Mouse (Mus musculus): Measurements from ENCODE around the gene Klc1. TPM values are rescaled to one million over a fixed set of nuclear protein-coding genes. Genes with fewer than 3 reads are reported as not detected.

Klc1 gene
- polyA plus RNA-seq, 1 experiment from 2014 or later, result 137 TPM

- no peaks in the 10 kb centered on the region for H3K9me3 ChIP-seq
- H3K36me3 ChIP-seq (replicated peaks), result peaks cover 100% of the 10 kb centered on the region
- H3K27me3 ChIP-seq (ENCODE audit: poor library complexity, severe bottlenecking), result no peaks in the 10 kb centered on the region
- no peak for DNase-seq (ENCODE audit: extremely low spot score, low spot score)
- no peak overlapping the region for H3K27ac ChIP-seq
- no peak overlapping the region for H3K4me3 ChIP-seq
- 94% methylated on average over 7 of the region's 7 CpGs for WGBS
- H3K4me1 ChIP-seq, result no peaks in the 10 kb centered on the region
Observed at GRCm38 (mm10) chr12:111790631-111791030, 32.0 kb downstream of the Klc1 start.

- DNase-seq (ENCODE audit: extremely low spot score, low spot score), result no peak
- 94% methylated on average over 13 of the region's 13 CpGs for WGBS
- H3K4me3 ChIP-seq, result no peak overlapping the region
- no peaks in the 10 kb centered on the region for H3K4me1 ChIP-seq
- H3K36me3 ChIP-seq (replicated peaks), result peaks cover 100% of the 10 kb centered on the region
- no peaks in the 10 kb centered on the region for H3K9me3 ChIP-seq
- no peaks in the 10 kb centered on the region for H3K27me3 ChIP-seq (ENCODE audit: poor library complexity, severe bottlenecking)
- H3K27ac ChIP-seq, result no peak overlapping the region
Observed at GRCm38 (mm10) chr12:111791474-111792104, 32.9 kb downstream of the Klc1 start.

- Histone ChIP-seq H3K27me3 (ENCODE audit: poor library complexity, severe bottlenecking) (no peaks in the 10 kb centered on the region), H3K36me3 (replicated peaks) (peaks cover 99% of the 10 kb centered on the region), H3K27ac (no peak overlapping the region), H3K4me3 (no peak overlapping the region), H3K4me1 (no peaks in the 10 kb centered on the region), H3K9me3 (no peaks in the 10 kb centered on the region)
- no peak for DNase-seq (ENCODE audit: extremely low spot score, low spot score)
- 89% methylated on average over 22 of the region's 22 CpGs for WGBS
Observed at GRCm38 (mm10) chr12:111794102-111794501, 35.5 kb downstream of the Klc1 start.

- Histone ChIP-seq H3K4me3 (no peak overlapping the region), H3K4me1 (no peaks in the 10 kb centered on the region), H3K27me3 (ENCODE audit: poor library complexity, severe bottlenecking) (no peaks in the 10 kb centered on the region), H3K27ac (no peak overlapping the region), H3K9me3 (no peaks in the 10 kb centered on the region), H3K36me3 (replicated peaks) (peaks cover 98% of the 10 kb centered on the region)
- DNase-seq (ENCODE audit: extremely low spot score, low spot score), result no peak
- 92% methylated on average over 18 of the region's 18 CpGs for WGBS
Observed at GRCm38 (mm10) chr12:111794526-111795179, 36.0 kb downstream of the Klc1 start.

GRCm38 (mm10) chr12:111795180-111795895 is 36.7 kb downstream of the Klc1 start:
- H3K9me3 ChIP-seq, result no peaks in the 10 kb centered on the region
- H3K4me3 ChIP-seq, result no peak overlapping the region
- H3K27ac ChIP-seq, result no peak overlapping the region
- no peaks in the 10 kb centered on the region for H3K27me3 ChIP-seq (ENCODE audit: poor library complexity, severe bottlenecking)
- H3K36me3 ChIP-seq (replicated peaks), result peaks cover 96% of the 10 kb centered on the region
- DNase-seq (ENCODE audit: extremely low spot score, low spot score), result no peak
- H3K4me1 ChIP-seq, result no peaks in the 10 kb centered on the region
- 93% methylated on average over 28 of the region's 28 CpGs for WGBS

- WGBS, result 92% methylated on average over 8 of the region's 8 CpGs
- peaks cover 96% of the 10 kb centered on the region for H3K36me3 ChIP-seq (replicated peaks)
Observed at GRCm38 (mm10) chr12:111797251-111797650, 38.6 kb downstream of the Klc1 start.

GRCm38 (mm10) chr12:111798493-111798892 is 39.8 kb downstream of the Klc1 start:
- 91% methylated on average over 13 of the region's 13 CpGs for WGBS
- Histone ChIP-seq H3K27me3 (ENCODE audit: poor library complexity, severe bottlenecking) (no peaks in the 10 kb centered on the region), H3K27ac (no peak overlapping the region), H3K4me1 (no peaks in the 10 kb centered on the region), H3K4me3 (no peak overlapping the region), H3K9me3 (no peaks in the 10 kb centered on the region), H3K36me3 (replicated peaks) (peaks cover 96% of the 10 kb centered on the region)
- DNase-seq (ENCODE audit: extremely low spot score, low spot score), result no peak

More at GRCm38 (mm10) chr12:111797251-111797650, 38.6 kb downstream of the Klc1 start:
- Histone ChIP-seq H3K27me3 (ENCODE audit: poor library complexity, severe bottlenecking) (no peaks in the 10 kb centered on the region), H3K4me3 (no peak overlapping the region), H3K27ac (no peak overlapping the region), H3K9me3 (no peaks in the 10 kb centered on the region), H3K4me1 (no peaks in the 10 kb centered on the region)
- DNase-seq (ENCODE audit: extremely low spot score, low spot score), result no peak

GRCm38 (mm10) chr12:111800459-111801183 is 42.0 kb downstream of the Klc1 start:
- Histone ChIP-seq H3K27ac (no peak overlapping the region), H3K27me3 (ENCODE audit: poor library complexity, severe bottlenecking) (no peaks in the 10 kb centered on the region), H3K36me3 (replicated peaks) (peaks cover 96% of the 10 kb centered on the region), H3K9me3 (no peaks in the 10 kb centered on the region), H3K4me3 (no peak overlapping the region), H3K4me1 (no peaks in the 10 kb centered on the region)
- no peak for DNase-seq (ENCODE audit: extremely low spot score, low spot score)
- WGBS, result 93% methylated on average over 10 of the region's 10 CpGs

GRCm38 (mm10) chr12:111803538-111803937 is 44.9 kb downstream of the Klc1 start:
- DNase-seq (ENCODE audit: extremely low spot score, low spot score), result no peak
- H3K9me3 ChIP-seq, result no peaks in the 10 kb centered on the region
- no peaks in the 10 kb centered on the region for H3K4me1 ChIP-seq
- H3K4me3 ChIP-seq, result no peak overlapping the region
- 90% methylated on average over 5 of the region's 5 CpGs for WGBS
- H3K27me3 ChIP-seq (ENCODE audit: poor library complexity, severe bottlenecking), result no peaks in the 10 kb centered on the region
- no peak overlapping the region for H3K27ac ChIP-seq
- peaks cover 97% of the 10 kb centered on the region for H3K36me3 ChIP-seq (replicated peaks)

GRCm38 (mm10) chr12:111808775-111809174 is 50.1 kb downstream of the Klc1 start:
- H3K36me3 ChIP-seq (replicated peaks), result peaks cover 83% of the 10 kb centered on the region

GRCm38 (mm10) chr12:111809762-111810161 is 51.1 kb downstream of the Klc1 start:
- Histone ChIP-seq H3K27me3 (ENCODE audit: poor library complexity, severe bottlenecking) (no peaks in the 10 kb centered on the region), H3K27ac (peak overlapping the region; percentile 40), H3K9me3 (no peaks in the 10 kb centered on the region), H3K4me3 (peak overlapping the region; percentile 21; the same call in 1 of the 2 replicates), H3K4me1 (peaks cover 36% of the 10 kb centered on the region), H3K36me3 (replicated peaks) (peaks cover 73% of the 10 kb centered on the region)
- DNase-seq (ENCODE audit: extremely low spot score, low spot score), result peak; percentile 75
- 3% methylated on average over 9 of the region's 9 CpGs for WGBS

More at GRCm38 (mm10) chr12:111808775-111809174, 50.1 kb downstream of the Klc1 start:
- WGBS, result 92% methylated on average over 6 of the region's 6 CpGs
- Histone ChIP-seq H3K27me3 (ENCODE audit: poor library complexity, severe bottlenecking) (no peaks in the 10 kb centered on the region), H3K27ac (no peak overlapping the region), H3K4me1 (peaks cover 29% of the 10 kb centered on the region), H3K9me3 (no peaks in the 10 kb centered on the region), H3K4me3 (no peak overlapping the region)
- DNase-seq (ENCODE audit: extremely low spot score, low spot score), result no peak

GRCm38 (mm10) chr12:111812075-111812474 is 53.4 kb downstream of the Klc1 start:
- Histone ChIP-seq H3K27ac (no peak overlapping the region), H3K4me1 (peaks cover 59% of the 10 kb centered on the region), H3K9me3 (no peaks in the 10 kb centered on the region), H3K27me3 (ENCODE audit: poor library complexity, severe bottlenecking) (no peaks in the 10 kb centered on the region), H3K36me3 (replicated peaks) (peaks cover 50% of the 10 kb centered on the region), H3K4me3 (no peak overlapping the region)
- WGBS, result 91% methylated on average over 13 of the region's 13 CpGs
- no peak for DNase-seq (ENCODE audit: extremely low spot score, low spot score)

Data from forebrain, embryonic 10.5 days (tissue).